Mouse (Mus musculus) thymus, adult 2 months (tissue): ENCODE measurements around the gene Slc41a3. TPM values are rescaled to one million over a fixed set of nuclear protein-coding genes. Genes with fewer than 3 reads are reported as not detected.

Source experiments
- DNase-seq: peaks from one replicate; pipeline ENCODE4 v3.0.0; 2021
- H3K27ac ChIP-seq: fragments of 200-500 bp; 2 replicates; pipeline ENCODE4 v1.5.1; 2012; ENCODE audit warnings: low read length, control low read depth; ENCODE audit not compliant: control insufficient read depth, insufficient read depth
- H3K27me3 ChIP-seq: fragments of 200-500 bp; 2 replicates; pipeline ENCODE4 v1.6.1; 2012; ENCODE audit warnings: mild to moderate bottlenecking, low read length, moderate library complexity, mixed read lengths; ENCODE audit not compliant: control insufficient read depth, insufficient read depth
- H3K36me3 ChIP-seq: fragments of 200-500 bp; 2 replicates; pipeline ENCODE4 v1.6.1; 2012; ENCODE audit warnings: mild to moderate bottlenecking, low read length, moderate library complexity; ENCODE audit not compliant: control insufficient read depth, insufficient read depth
- H3K4me1 ChIP-seq: fragments of 200-500 bp; replicated peaks from 2 replicates; pipeline ENCODE4 v1.6.1; 2012; ENCODE audit warnings: low read length; ENCODE audit not compliant: control insufficient read depth, insufficient read depth
- H3K4me3 ChIP-seq: fragments of 200-500 bp; 2 replicates; pipeline ENCODE4 v1.5.1; 2012; ENCODE audit warnings: mild to moderate bottlenecking, low read length, control low read depth, moderate library complexity; ENCODE audit not compliant: control insufficient read depth, insufficient read depth
- CTCF ChIP-seq: fragments of 200-500 bp; IDR thresholded peaks from 2 replicates; pipeline ENCODE4 v1.5.1; 2012; ENCODE audit warnings: mild to moderate bottlenecking, control low read depth, low read length, moderate library complexity, borderline replicate concordance; ENCODE audit not compliant: control insufficient read depth, poor library complexity, insufficient read depth; ENCODE audit errors: extremely low read depth
- POLR2A ChIP-seq: fragments of 200-500 bp; IDR thresholded peaks from 2 replicates; pipeline ENCODE4 v1.6.1; 2012; ENCODE audit warnings: mild to moderate bottlenecking, low read length, control low read depth, moderate library complexity; ENCODE audit not compliant: control insufficient read depth, poor library complexity, insufficient read depth; ENCODE audit errors: extremely low read depth
- WGBS: fragments of 180-500 bp; shearing (Covaris S2); methylation state at CpG from one replicate; pipeline ENCODE4 v1.1.7; 2018; 5-methylcytosine and 5-hydroxymethylcytosine counted together
- polyA plus RNA-seq: library from polyadenylated mRNA; depleted of rRNA; stranded (reverse); fragments of >200 nt; gene quantifications from 2 replicates; pipeline ENCODE4 v1.2.3, GENCODE M21; 2012

Gene Slc41a3
- polyA plus RNA-seq, 1 experiment, result 12.3 TPM

DNA sequence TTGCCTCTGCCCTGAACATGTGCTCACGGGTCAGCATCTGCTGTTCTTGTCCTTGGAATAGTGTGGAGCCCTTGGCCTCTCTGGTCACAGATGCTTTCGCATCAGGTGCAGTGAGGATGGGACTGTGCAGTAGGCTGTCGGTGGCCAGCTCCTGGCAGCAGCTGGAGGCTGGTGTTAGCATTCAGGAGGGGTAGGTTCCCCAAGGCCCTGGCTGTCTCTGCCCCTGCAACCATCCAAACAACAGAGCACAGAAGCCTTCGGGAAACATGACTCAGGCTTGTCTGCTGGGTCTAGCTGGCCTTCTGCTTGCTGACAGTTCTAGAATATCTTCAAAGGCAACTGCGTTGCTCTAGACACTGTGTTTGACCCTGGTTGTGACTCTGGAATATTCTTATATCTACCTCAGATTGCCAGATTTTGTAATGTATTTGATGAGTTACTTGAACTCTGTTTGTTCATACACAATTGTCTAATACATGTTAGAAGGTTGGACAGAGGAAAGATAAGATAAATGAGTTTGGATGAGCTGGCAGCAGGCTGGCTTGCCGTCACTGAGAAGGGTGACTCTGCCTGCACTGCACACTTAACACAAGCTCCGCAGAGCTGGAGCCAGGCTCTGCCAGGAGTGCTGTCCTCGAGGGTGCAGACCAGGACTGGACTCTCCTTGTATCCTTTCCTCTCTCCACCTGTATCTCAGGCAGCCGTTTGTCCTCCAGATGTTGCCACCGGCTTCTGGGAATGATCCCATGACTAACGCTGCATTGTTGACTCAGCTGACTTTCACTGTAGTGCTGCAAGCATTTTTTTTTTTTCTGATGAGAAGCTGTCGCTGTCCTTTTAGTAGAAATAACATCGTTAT, 38.9 kb upstream of the Slc41a3 start:
- WGBS, result 88% methylated on average over 13 of the region's 13 CpGs
- TF ChIP-seq POLR2A (no peak), CTCF (no peak)

GRCm38 (mm10) chr6:90567486-90567885, 37.0 kb upstream of the Slc41a3 start:
- WGBS, result 93% methylated on average over 3 of the region's 3 CpGs
- no peak overlapping the region for H3K27ac ChIP-seq
- no peaks in the 10 kb centered on the region for H3K4me1 ChIP-seq
- H3K27me3 ChIP-seq, result no peaks in the 10 kb centered on the region
- no peaks in the 10 kb centered on the region for H3K36me3 ChIP-seq
- DNase-seq, result no peak
- no peak overlapping the region for H3K4me3 ChIP-seq
- no peak for TF ChIP-seq CTCF
- no peak for TF ChIP-seq POLR2A

More for the DNA sequence above, 38.9 kb upstream of the Slc41a3 start:
- Histone ChIP-seq H3K27ac (no peak overlapping the region), H3K4me3 (no peak overlapping the region), H3K4me1 (no peaks in the 10 kb centered on the region), H3K36me3 (no peaks in the 10 kb centered on the region), H3K27me3 (no peaks in the 10 kb centered on the region)
- no peak for DNase-seq

DNA sequence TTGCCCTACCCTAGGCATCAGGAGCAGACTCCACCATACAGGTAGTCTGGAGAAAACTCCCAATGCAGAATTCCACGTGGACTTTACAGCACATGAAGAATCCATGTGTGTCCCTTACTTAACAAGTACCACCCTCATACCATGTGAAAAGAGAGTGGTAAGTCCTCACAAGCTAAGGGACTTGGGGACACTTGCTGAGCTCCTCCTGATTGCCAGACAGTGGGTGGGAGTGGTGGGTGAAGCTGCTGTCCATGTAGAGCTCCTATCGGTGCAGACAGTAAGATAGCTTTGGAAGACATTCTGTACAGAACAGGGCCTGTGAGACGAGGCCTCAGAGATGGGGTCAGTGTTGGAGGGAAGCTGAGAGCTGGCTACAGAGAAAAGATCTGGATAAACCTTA, 36.6 kb upstream of the Slc41a3 start:
- no peaks in the 10 kb centered on the region for H3K4me1 ChIP-seq
- H3K36me3 ChIP-seq, result no peaks in the 10 kb centered on the region
- H3K27ac ChIP-seq, result no peak overlapping the region
- TF ChIP-seq POLR2A (no peak), CTCF (no peak)
- H3K27me3 ChIP-seq, result no peaks in the 10 kb centered on the region
- H3K4me3 ChIP-seq, result no peak overlapping the region
- DNase-seq, result no peak
- 90% methylated on average over 3 of the region's 3 CpGs for WGBS

DNA sequence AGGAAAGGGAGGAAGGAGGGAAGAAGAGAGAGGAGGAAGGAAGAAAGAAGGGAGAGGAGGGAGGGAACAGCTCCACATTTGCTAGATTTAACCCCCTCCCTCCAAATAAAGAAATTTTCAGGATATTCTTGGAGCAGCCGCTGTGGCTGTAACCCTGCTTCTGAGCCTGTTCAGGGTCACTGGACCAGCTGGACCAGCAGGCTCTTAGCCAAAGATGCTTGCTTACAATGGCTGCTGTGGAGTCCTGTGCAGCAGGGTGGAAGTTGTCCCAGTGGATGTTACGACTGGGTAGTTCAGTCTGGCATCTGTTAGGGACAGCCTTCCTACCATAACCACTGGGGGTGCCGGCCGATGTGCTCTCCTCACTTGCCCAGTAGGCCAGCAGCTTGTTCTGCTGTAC, 35.8 kb upstream of the Slc41a3 start:
- Histone ChIP-seq H3K4me3 (no peak overlapping the region), H3K27ac (no peak overlapping the region), H3K4me1 (no peaks in the 10 kb centered on the region), H3K36me3 (no peaks in the 10 kb centered on the region), H3K27me3 (no peaks in the 10 kb centered on the region)
- TF ChIP-seq CTCF (no peak), POLR2A (no peak)
- no peak for DNase-seq
- WGBS, result 96% methylated on average over 4 of the region's 4 CpGs

DNA sequence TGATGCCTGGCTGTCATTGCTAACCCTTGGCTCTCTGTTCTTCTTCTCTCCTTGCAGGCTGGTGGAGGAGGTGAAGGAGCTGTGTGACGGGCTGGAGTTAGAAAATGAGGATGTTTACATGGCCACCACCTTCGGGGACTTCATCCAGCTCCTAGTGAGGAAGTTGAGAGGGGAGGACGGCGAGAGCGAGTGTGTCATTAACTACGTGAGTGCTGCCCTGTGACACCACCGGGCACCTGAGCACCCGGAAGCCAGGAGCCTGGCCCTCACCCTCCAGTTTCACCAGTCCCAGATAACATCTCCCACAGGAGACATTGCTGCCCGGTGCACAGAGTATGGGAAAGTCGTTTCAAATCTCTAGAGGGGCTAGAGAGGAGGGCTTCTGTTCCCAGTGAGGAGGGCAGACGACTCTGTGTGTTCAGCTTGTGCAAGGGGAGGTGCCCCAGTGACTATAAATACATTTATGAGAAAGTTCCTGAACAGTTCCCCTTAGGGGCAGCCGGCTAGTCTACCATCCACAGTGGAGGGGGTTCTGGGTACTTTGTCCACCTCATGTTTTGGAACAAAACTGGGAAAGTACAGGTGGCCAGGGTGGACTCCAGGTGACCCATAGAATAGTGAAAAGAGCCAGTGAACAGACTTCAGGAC, 34.7 kb upstream of the Slc41a3 start:
- no peak overlapping the region for H3K27ac ChIP-seq
- WGBS, result 36% methylated on average over 12 of the region's 12 CpGs
- DNase-seq, result no peak
- no peaks in the 10 kb centered on the region for H3K4me1 ChIP-seq
- H3K27me3 ChIP-seq, result no peaks in the 10 kb centered on the region
- TF ChIP-seq CTCF (no peak), POLR2A (no peak)
- no peaks in the 10 kb centered on the region for H3K36me3 ChIP-seq
- no peak overlapping the region for H3K4me3 ChIP-seq

DNA sequence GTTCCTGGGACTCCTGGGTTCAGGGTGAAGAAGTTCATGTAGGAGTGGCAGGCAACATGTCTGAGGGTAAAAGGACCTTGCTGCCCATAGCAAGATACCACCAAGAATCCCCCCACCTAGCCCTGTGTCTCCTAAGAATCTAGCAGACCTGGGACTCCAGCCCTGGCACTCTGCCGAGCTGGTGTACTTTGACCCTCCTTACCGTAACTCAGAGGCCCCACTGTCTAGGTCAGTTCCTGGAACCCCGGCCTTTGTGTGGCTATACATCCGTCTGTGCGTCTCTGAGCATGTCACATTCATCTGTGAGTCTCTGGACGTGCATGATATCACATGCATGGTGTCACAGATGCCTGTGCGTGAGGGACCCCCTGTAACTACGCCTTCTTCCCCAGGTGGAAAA, 34.1 kb upstream of the Slc41a3 start:
- H3K27ac ChIP-seq, result no peak overlapping the region
- H3K27me3 ChIP-seq, result no peaks in the 10 kb centered on the region
- no peak overlapping the region for H3K4me3 ChIP-seq
- TF ChIP-seq POLR2A (no peak), CTCF (no peak)
- H3K4me1 ChIP-seq, result no peaks in the 10 kb centered on the region
- WGBS, result 94% methylated on average over 8 of the region's 8 CpGs
- DNase-seq, result no peak
- H3K36me3 ChIP-seq, result no peaks in the 10 kb centered on the region
